9 mouse cellular contexts compared by ENCODE assay signal in the genomic region with DNA sequence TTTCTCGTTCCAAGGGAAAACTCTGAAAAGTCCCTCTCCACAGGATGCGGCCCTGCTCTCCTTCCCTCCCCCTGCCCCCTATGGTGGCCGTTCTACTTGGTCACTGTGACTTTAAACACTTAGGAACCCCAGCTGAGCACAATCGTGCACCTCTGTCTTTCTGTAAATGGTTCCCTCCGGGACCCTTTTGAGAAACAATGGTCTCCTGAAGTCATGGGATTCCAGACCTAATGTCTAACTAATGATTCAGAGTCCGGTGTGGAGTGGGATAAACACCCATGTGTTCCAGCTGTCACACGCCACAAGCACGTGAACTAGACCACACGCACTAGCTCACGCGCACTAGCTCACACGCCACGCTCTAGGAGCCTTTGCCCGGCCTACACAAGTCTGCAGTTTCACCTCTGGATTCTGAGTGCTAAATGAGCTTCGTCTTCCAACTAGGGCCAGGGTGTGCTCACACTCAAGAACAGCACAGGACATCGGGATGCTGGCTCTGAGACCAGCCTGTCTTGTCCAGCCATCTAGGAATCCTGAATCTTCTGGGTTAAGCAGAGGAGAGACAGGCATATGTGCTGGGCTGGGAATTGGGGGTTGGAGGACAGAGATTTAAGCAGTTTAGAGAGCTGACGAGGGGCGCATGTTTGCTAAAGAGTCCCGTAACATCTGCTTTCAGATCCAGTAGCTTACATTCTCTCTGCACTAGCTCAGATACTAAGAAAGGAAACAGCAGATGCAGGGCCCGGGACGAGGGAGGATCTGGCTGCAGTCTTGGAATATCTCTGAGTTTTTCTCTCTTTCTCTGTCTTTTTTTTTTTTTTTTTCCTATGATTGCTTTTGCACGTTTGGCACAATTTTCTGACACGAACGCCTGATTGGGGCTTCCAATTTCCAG.
A peak's percentile ranks its signal among the peaks of the same experiment; 100 is the strongest.
DNase-seq lines count a peak whose midpoint lies in the region; ATAC-seq and TF ChIP-seq lines count a peak whose summit lies in the region.
"Had no signal": no experiment of that assay in that cellular context is flagged by ENCODE, and none has a peak within 500 bp of the region (broad histone marks: within the 10 kb centered on the region; RNA-seq: fewer than 3 reads in every experiment).

No protein-coding gene starts in this region.

- H3K4me3 ChIP-seq in kidney, embryonic 16.5 days (ENCODE audit: low read length), result no peak overlapping the region
- no peak overlapping the region for H3K4me3 ChIP-seq in limb, embryonic 13.5 days
- H3K4me3 ChIP-seq: neural tube, embryonic 12.5 days had no signal

- 0 out of 2 replicates have a peak overlapping the region, but pooled peaks have one; percentile 22 for H3K9ac ChIP-seq in kidney, embryonic 16.5 days (replicated peaks; ENCODE audit: low read length)
- no peak overlapping the region for H3K9ac ChIP-seq in limb, embryonic 13.5 days
- H3K9ac ChIP-seq: neural tube, embryonic 12.5 days had no signal

- no peak for DNase-seq in kidney, adult 9 months
- peak; percentile 46 for DNase-seq in brain, embryonic 14.5 days (ENCODE audit: low read depth)
- peak; percentile 54 to 71 for DNase-seq in heart, adult 9 months (ENCODE audit: low spot score in 2 of 2)
- DNase-seq in right cerebral cortex, postnatal 36 days (ENCODE audit: low spot score in 2 of 2), result peak; percentile 69 to 79
- DNase-seq in natural killer cell, adult 2 months (ENCODE audit: low spot score in 2 of 2), result no peak

- H3K4me1 ChIP-seq in kidney, embryonic 16.5 days (ENCODE audit: insufficient read depth, low read length), result peaks cover 21% of the 10 kb centered on the region
- peaks cover 25% of the 10 kb centered on the region for H3K4me1 ChIP-seq in limb, embryonic 13.5 days

- no peak for TF ChIP-seq POLR2A in brain, embryonic 14.5 days (IDR thresholded peaks at IDR 0.05; ENCODE audit: borderline replicate concordance, extremely low read depth, insufficient read depth, insufficient read length, poor library complexity, severe bottlenecking)

- 0 out of 2 replicates have a peak, but pooled peaks have one; percentile 36 for ATAC-seq in kidney, embryonic 16.5 days (ENCODE audit: low FRiP score, low TSS enrichment)
- ATAC-seq in limb, embryonic 13.5 days (ENCODE audit: low FRiP score, low read depth), result peak; percentile 39; the same call in 1 of the 2 replicates
- ATAC-seq in cerebellum, adult (ENCODE audit: insufficient number of reproducible peaks, low FRiP score, low TSS enrichment), result no peak

- H3K9me3 ChIP-seq in kidney, embryonic 16.5 days (ENCODE audit: low read length), result no peaks in the 10 kb centered on the region
- H3K9me3 ChIP-seq in limb, embryonic 13.5 days, result no peaks in the 10 kb centered on the region
- H3K9me3 ChIP-seq: neural tube, embryonic 12.5 days had no signal

- H3K36me3 ChIP-seq in kidney, embryonic 16.5 days (ENCODE audit: insufficient read depth, low read length), result no peaks in the 10 kb centered on the region
- H3K36me3 ChIP-seq in limb, embryonic 13.5 days, result no peaks in the 10 kb centered on the region
- H3K36me3 ChIP-seq: neural tube, embryonic 12.5 days had no signal

- no peaks in the 10 kb centered on the region for H3K27me3 ChIP-seq in kidney, embryonic 16.5 days (ENCODE audit: insufficient read depth, low read length)
- peaks cover 3% of the 10 kb centered on the region; the same call in 1 of the 2 replicates for H3K27me3 ChIP-seq in limb, embryonic 13.5 days
- H3K27me3 ChIP-seq: neural tube, embryonic 12.5 days had no signal

- no peak overlapping the region for H3K4me2 ChIP-seq in kidney, embryonic 16.5 days (replicated peaks; ENCODE audit: low read depth, low read length)
- no peak overlapping the region for H3K4me2 ChIP-seq in limb, embryonic 13.5 days (replicated peaks)
- H3K4me2 ChIP-seq: neural tube, embryonic 12.5 days had no signal

- 71% methylated on average over 24 of the region's 24 CpGs for WGBS in kidney, embryonic 16.5 days
- 69% methylated on average over 24 of the region's 24 CpGs for WGBS in limb, embryonic 13.5 days

- H3K27ac ChIP-seq in kidney, embryonic 16.5 days (ENCODE audit: low read length), result peak overlapping the region; percentile 83
- H3K27ac ChIP-seq in limb, embryonic 13.5 days, result no peak overlapping the region; the same call in 1 of the 2 replicates
- H3K27ac ChIP-seq: neural tube, embryonic 12.5 days had no signal

- TF ChIP-seq CTCF in brain, embryonic 14.5 days (IDR thresholded peaks at IDR 0.05; ENCODE audit: borderline replicate concordance, extremely low read depth, insufficient read depth, insufficient read length), result no peak

Comparison
In these comparisons a context has a peak if more than half of its experiments do, and no peak if none do; other contexts are left out.
1. DNase-seq: peak in brain, embryonic 14.5 days (single experiment), heart, adult 9 months (2 of 2) and right cerebral cortex, postnatal 36 days (2 of 2); none in kidney, adult 9 months (single experiment) and natural killer cell, adult 2 months (0 of 2).